Comparison of ENCODE assay signal across 13 mouse cellular contexts in the genomic region with DNA sequence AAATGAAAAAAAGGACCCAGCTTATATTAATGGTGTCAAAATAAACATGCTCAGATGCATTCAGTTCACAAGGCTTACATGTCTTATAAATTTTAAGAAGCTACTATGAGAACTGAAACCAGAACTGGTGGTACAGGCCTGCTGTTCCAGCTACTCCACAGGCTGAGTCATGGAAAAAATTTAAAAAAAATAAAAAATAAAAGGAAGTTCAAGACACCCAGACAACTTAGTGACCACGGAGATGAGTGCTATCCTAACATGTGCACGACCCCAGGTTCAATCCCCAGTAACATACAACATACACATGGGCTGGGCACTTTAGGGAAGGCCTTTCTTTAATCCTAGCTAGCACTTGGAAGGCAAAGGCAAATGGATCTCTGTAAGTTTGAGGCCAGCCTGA. TPM values are rescaled to one million over a fixed set of nuclear protein-coding genes. Genes with fewer than 3 reads are reported as not detected.
DNase-seq lines count a peak whose midpoint lies in the region; ATAC-seq and TF ChIP-seq lines count a peak whose summit lies in the region.
"Had no signal": no experiment of that assay in that cellular context is flagged by ENCODE, and none has a peak within 500 bp of the region (broad histone marks: within the 10 kb centered on the region; RNA-seq: fewer than 3 reads in every experiment).

No protein-coding gene starts in this region.

- H3K4me1 ChIP-seq in kidney, embryonic 15.5 days: peaks cover 22% of the 10 kb centered on the region
- peaks cover 0 to 7% of the 10 kb centered on the region in 2 experiments; a peak in 2 of 4 replicates for H3K4me1 ChIP-seq in MEL (ENCODE audit: control insufficient read depth in 1 of 2, insufficient read depth in 2 of 2, low read length in 2 of 2)
- H3K4me1 ChIP-seq in forebrain, embryonic 15.5 days: peaks cover 20% of the 10 kb centered on the region

- no peaks in the 10 kb centered on the region; the same call in 1 of the 2 replicates for H3K79me2 ChIP-seq in MEL (ENCODE audit: control insufficient read depth, insufficient read depth, low read length, poor library complexity)

- no peak overlapping the region for H3K27ac ChIP-seq in kidney, embryonic 15.5 days
- H3K27ac ChIP-seq in MEL (ENCODE audit: control insufficient read depth, low read depth, low read length): no peak overlapping the region
- H3K27ac ChIP-seq in forebrain, embryonic 15.5 days (replicated peaks): no peak overlapping the region

- 78% methylated on average over 2 of the region's 2 CpGs for WGBS in kidney, embryonic 15.5 days
- WGBS in forebrain, embryonic 15.5 days: 85% methylated on average over 2 of the region's 2 CpGs

- H3K9ac ChIP-seq in kidney, embryonic 15.5 days: no peak overlapping the region
- H3K9ac ChIP-seq in MEL (ENCODE audit: control insufficient read depth, low read depth, low read length, poor library complexity, severe bottlenecking): no peak overlapping the region
- no peak overlapping the region for H3K9ac ChIP-seq in forebrain, embryonic 15.5 days (replicated peaks)

- TF ChIP-seq EP300 in MEL (IDR thresholded peaks at IDR 0.05; ENCODE audit: low read depth in 1 of 2, low read length in 2 of 2): no peak

- DNase-seq in kidney, postnatal 4 days: no peak
- DNase-seq in 3T3-L1 (ENCODE audit: low read depth, low spot score) (peak; percentile 52), MEL (ENCODE audit: low read depth, low spot score) (peak; percentile 15)
- peak; percentile 16 for DNase-seq in induced T-regulatory cell, adult 2 months (ENCODE audit: low read depth)
- DNase-seq in thymus, postnatal 4 days: no peak
- DNase-seq in lung, postnatal 25 days (ENCODE audit: low spot score): no peak
- DNase-seq: adrenal gland, postnatal 36 days; cerebellum, postnatal 10 days; heart, adult 11 months; kidney, adult 9 months had no signal

- no peaks in the 10 kb centered on the region for H3K27me3 ChIP-seq in kidney, embryonic 15.5 days
- no peaks in the 10 kb centered on the region for H3K27me3 ChIP-seq in MEL (ENCODE audit: control insufficient read depth in 1 of 2, insufficient read depth in 2 of 2, low read length in 2 of 2)
- no peaks in the 10 kb centered on the region for H3K27me3 ChIP-seq in forebrain, embryonic 15.5 days
- H3K27me3 ChIP-seq: midbrain, embryonic 15.5 days had no signal

- no peak for TF ChIP-seq RAD21 in MEL (IDR thresholded peaks at IDR 0.05; ENCODE audit: low read depth, low read length)

- TF ChIP-seq CTCF in MEL (IDR thresholded peaks at IDR 0.05 in 2 of 3, conservative IDR thresholded peaks at IDR 0.05 in 1 of 3; ENCODE audit: control insufficient read depth in 1 of 3, insufficient read depth in 1 of 3, low read depth in 2 of 3, low read length in 3 of 3, poor library complexity in 1 of 3, severe bottlenecking in 1 of 3): no peak

- H3K4me3 ChIP-seq in kidney, embryonic 15.5 days (replicated peaks): no peak overlapping the region
- H3K4me3 ChIP-seq in MEL (ENCODE audit: control insufficient read depth in 1 of 2, insufficient read depth in 1 of 2, low read depth in 2 of 2, low read length in 2 of 2): no peak overlapping the region
- no peak overlapping the region for H3K4me3 ChIP-seq in forebrain, embryonic 15.5 days

- no peak for TF ChIP-seq POLR2A in MEL (IDR thresholded peaks at IDR 0.05; ENCODE audit: control insufficient read depth in 1 of 2, insufficient read depth in 1 of 2, low read depth in 1 of 2, low read length in 2 of 2, poor library complexity in 1 of 2)

- ATAC-seq in kidney, embryonic 15.5 days (replicated peaks; ENCODE audit: low FRiP score): no peak
- no peak for ATAC-seq in forebrain, embryonic 15.5 days (replicated peaks)

- H3K9me3 ChIP-seq in kidney, embryonic 15.5 days (replicated peaks): no peaks in the 10 kb centered on the region
- H3K9me3 ChIP-seq in MEL (replicated peaks; ENCODE audit: insufficient read depth, low read length): no peaks in the 10 kb centered on the region
- H3K9me3 ChIP-seq in forebrain, embryonic 15.5 days: no peaks in the 10 kb centered on the region
- H3K9me3 ChIP-seq: midbrain, embryonic 15.5 days had no signal

- peaks cover 4% of the 10 kb centered on the region for H3K36me3 ChIP-seq in kidney, embryonic 15.5 days
- H3K36me3 ChIP-seq in MEL (ENCODE audit: control insufficient read depth in 1 of 2, insufficient read depth in 2 of 2, low read length in 2 of 2): peaks cover 3 to 6% of the 10 kb centered on the region in 2 experiments
- peaks cover 5% of the 10 kb centered on the region; the same call in 1 of the 2 replicates for H3K36me3 ChIP-seq in forebrain, embryonic 15.5 days
- H3K36me3 ChIP-seq: midbrain, embryonic 15.5 days had no signal

- H3K4me2 ChIP-seq in kidney, embryonic 15.5 days: peak overlapping the region; percentile 97; the same call in 1 of the 2 replicates
- no peak overlapping the region for H3K4me2 ChIP-seq in forebrain, embryonic 15.5 days (replicated peaks)

TF ChIP-seq in MEL, 35 proteins besides CTCF, POLR2A, EP300 and RAD21:
- TF ChIP-seq MAFK (IDR thresholded peaks at IDR 0.05; ENCODE audit: borderline replicate concordance, low read depth, low read length) (no peak), HCFC1 (IDR thresholded peaks at IDR 0.05; ENCODE audit: low read depth, low read length) (no peak), SMC3 (IDR thresholded peaks at IDR 0.05; ENCODE audit: low read depth, low read length) (no peak), ELF1 (IDR thresholded peaks at IDR 0.05; ENCODE audit: low read depth, low read length) (no peak), TCF12 (IDR thresholded peaks at IDR 0.05; ENCODE audit: low read depth, low read length) (no peak), ZNF384 (IDR thresholded peaks at IDR 0.05; ENCODE audit: low read depth, low read length) (no peak), KAT2A (conservative IDR thresholded peaks at IDR 0.05; ENCODE audit: low read depth, low read length) (no peak), MEF2A (IDR thresholded peaks at IDR 0.05; ENCODE audit: extremely low read depth, insufficient replicate concordance, low read depth, low read length, poor library complexity, severe bottlenecking) (no peak), POLR2AphosphoS5 (IDR thresholded peaks at IDR 0.05; ENCODE audit: borderline replicate concordance, low read depth, low read length) (no peak), CHD2 (IDR thresholded peaks at IDR 0.05; ENCODE audit: low read length) (no peak), MAZ (IDR thresholded peaks at IDR 0.05; ENCODE audit: low read depth, low read length) (no peak), MXI1 (IDR thresholded peaks at IDR 0.05; ENCODE audit: low read depth, low read length) (no peak)

RNA-seq across cellular contexts. Expression of gene Eogt, which starts 0.7 kb away (rescaled TPM):
- 18.7 and 20.1 TPM in 2 replicates for polyA plus RNA-seq in kidney, embryonic 15.5 days (2015; fragmentation: Nextera tagmentation; extraction: Ambion mirVana)
- 4.2 and 6.0 TPM in 2 replicates for total RNA-seq in MEL (2012; rRNA removed)
- polyA plus RNA-seq in MEL (2012; ENCODE audit: insufficient read depth in 1 of 2, insufficient read length in 2 of 2, low read depth in 1 of 2, low replicate concordance in 2 of 2, missing spikeins in 1 of 2): 1 to 10 TPM in 1 of 2 experiments, not detected in 1; 8.3 TPM
- 8.0 and 8.2 TPM in 2 replicates for polyA plus RNA-seq in forebrain, embryonic 15.5 days (2015; fragmentation: Nextera tagmentation; extraction: Ambion mirVana)

RNA-seq across cellular contexts. Expression of gene Tmf1, which starts 29.2 kb away (rescaled TPM):
- 34.7 and 39.5 TPM in 2 replicates for polyA plus RNA-seq in kidney, embryonic 15.5 days (2015; fragmentation: Nextera tagmentation; extraction: Ambion mirVana)
- 19.2 and 21.9 TPM in 2 replicates for total RNA-seq in MEL (2012; rRNA removed)
- polyA plus RNA-seq in MEL (2012; ENCODE audit: insufficient read depth in 1 of 2, insufficient read length in 2 of 2, low read depth in 1 of 2, low replicate concordance in 2 of 2, missing spikeins in 1 of 2): 10 to 100 TPM in 1 of 2 experiments, not detected in 1; 13.5 TPM
- polyA plus RNA-seq in forebrain, embryonic 15.5 days (2015; fragmentation: Nextera tagmentation; extraction: Ambion mirVana): 36.4 and 37.4 TPM in 2 replicates

RNA-seq across cellular contexts. Expression of gene Uba3, which starts 55.7 kb away (rescaled TPM):
- polyA plus RNA-seq in kidney, embryonic 15.5 days (2015; fragmentation: Nextera tagmentation; extraction: Ambion mirVana): 74.1 and 82.6 TPM in 2 replicates
- total RNA-seq in MEL (2012; rRNA removed): 37.1 and 43.8 TPM in 2 replicates
- polyA plus RNA-seq in MEL (2012; ENCODE audit: insufficient read depth in 1 of 2, insufficient read length in 2 of 2, low read depth in 1 of 2, low replicate concordance in 2 of 2, missing spikeins in 1 of 2): 10 to 100 TPM in 1 of 2 experiments, not detected in 1; 38.1 TPM
- 98.7 and 102 TPM in 2 replicates for polyA plus RNA-seq in forebrain, embryonic 15.5 days (2015; fragmentation: Nextera tagmentation; extraction: Ambion mirVana)

Comparison
In these comparisons a context has a peak if more than half of its experiments do, and no peak if none do; other contexts are left out.
1. DNase-seq: peak in 3T3-L1 (single experiment), MEL (single experiment) and induced T-regulatory cell, adult 2 months (single experiment); none in kidney, postnatal 4 days (0 of 2), thymus, postnatal 4 days (single experiment) and lung, postnatal 25 days (single experiment).